Mouse (Mus musculus) forebrain, embryonic 14.5 days (tissue): Measurements from ENCODE around the gene Gm15093. TPM values are rescaled to one million over a fixed set of nuclear protein-coding genes. Genes with fewer than 3 reads are reported as not detected.
"Not testable (repeated sequence)": the region's sequence is repeated elsewhere in the genome, so short reads cannot be mapped to it uniquely, and the experiment has no call there.

Source experiments
- ATAC-seq: fragments of 200-750 bp; cut with Nextera tagmentation; 2 replicates; pipeline ENCODE4 v1.8.0; 2017; ENCODE audit warnings: mild to moderate bottlenecking, moderate library complexity
- DNase-seq: peaks from one replicate; pipeline ENCODE4 v3.0.0-alpha.2; 2015; ENCODE audit warnings: low spot score
- H3K27ac ChIP-seq: fragments of 300-500 bp; sonication (generic); 2 replicates; pipeline ENCODE4 v1.5.1; 2014; ENCODE audit warnings: low read depth, mild to moderate bottlenecking, control low read depth, low read length, moderate library complexity
- H3K27me3 ChIP-seq: fragments of 300-500 bp; sonication (generic); replicated peaks from 2 replicates; pipeline ENCODE4 v1.6.1; 2014; ENCODE audit warnings: low read length, control low read depth, mixed read lengths; ENCODE audit not compliant: control insufficient read depth, insufficient read depth
- H3K36me3 ChIP-seq: fragments of 300-500 bp; sonication (generic); 2 replicates; pipeline ENCODE4 v1.6.1; 2014; ENCODE audit warnings: low read length, control low read depth; ENCODE audit not compliant: control insufficient read depth, insufficient read depth
- H3K4me1 ChIP-seq: fragments of 300-500 bp; sonication (generic); 2 replicates; pipeline ENCODE4 v1.6.1; 2014; ENCODE audit warnings: antibody characterized with exemption, low read length, control low read depth; ENCODE audit not compliant: control insufficient read depth, insufficient read depth
- H3K4me2 ChIP-seq: fragments of 300-500 bp; sonication (generic); 2 replicates; pipeline ENCODE4 v1.6.1; 2014; ENCODE audit warnings: mild to moderate bottlenecking, control low read depth, low read length
- H3K4me3 ChIP-seq: fragments of 300-500 bp; sonication (generic); 2 replicates; pipeline ENCODE4 v1.5.1; 2014; ENCODE audit warnings: low read depth, low read length, control low read depth
- H3K9ac ChIP-seq: fragments of 300-500 bp; sonication (generic); 2 replicates; pipeline ENCODE4 v1.6.1; 2014; ENCODE audit warnings: mild to moderate bottlenecking, low read length, control low read depth, moderate library complexity
- H3K9me3 ChIP-seq: fragments of 300-500 bp; sonication (generic); replicated peaks from 2 replicates; pipeline ENCODE4 v1.6.1; 2016; ENCODE audit warnings: low read length, control low read depth, mixed read lengths; ENCODE audit not compliant: control insufficient read depth
- WGBS: fragments of 180-500 bp; shearing (Covaris S2); extraction: QIAGEN DNeasy Blood & Tissue Kit; methylation state at CpG from one replicate; pipeline ENCODE4 v1.1.7; 2014; 5-methylcytosine and 5-hydroxymethylcytosine counted together
- polyA plus RNA-seq: library from polyadenylated mRNA; unstranded; fragments of >200 nt; fragmentation: Nextera tagmentation; extraction: Ambion mirVana; gene quantifications from 2 replicates; pipeline ENCODE4 v1.2.1, GENCODE M21; 2014

The Gm15093 gene
- polyA plus RNA-seq: not detected in 2 replicates

DNA sequence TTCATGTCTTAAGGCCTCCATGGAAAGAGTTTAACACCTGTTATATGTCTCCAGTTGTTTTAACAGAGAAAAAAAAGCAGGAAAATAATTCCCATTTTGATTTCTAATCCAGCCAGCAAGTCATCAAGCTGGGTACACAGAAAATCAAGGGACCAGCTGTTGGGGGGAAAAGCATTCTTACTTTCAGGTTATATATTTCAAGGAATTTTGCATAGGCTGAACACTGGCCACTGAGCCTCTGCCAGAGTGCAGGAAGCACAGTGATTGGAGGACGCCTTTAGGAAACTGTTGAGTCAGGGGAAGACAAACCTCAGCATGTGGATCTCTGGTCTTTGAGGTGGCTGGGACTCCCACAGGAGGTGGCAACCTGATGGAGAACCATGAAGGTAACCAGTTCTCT is at the start of gene Gm15093:
Gene Gm15093, plus strand, starts transcription at position 301 of the 400 bp plus-strand sequence.
- no CpG with 5 or more reads among the region's 1 CpGs for WGBS
- not testable (repeated sequence) for H3K27ac ChIP-seq

More for the DNA sequence above, at the start of gene Gm15093:
- not testable (repeated sequence) for H3K27me3 ChIP-seq, H3K36me3 ChIP-seq, H3K4me1 ChIP-seq, H3K4me3 ChIP-seq, DNase-seq, H3K9me3 ChIP-seq, H3K4me2 ChIP-seq, ATAC-seq, H3K9ac ChIP-seq

Other genes starting within 250 kb of the Gm15093 start
- gene Ott, start 198.1 kb upstream of the Gm15093 start, polyA plus RNA-seq: not detected in 2 replicates
- not detected in 2 replicates for gene Gm15085, start 175.2 kb downstream of the Gm15093 start, polyA plus RNA-seq